Mouse (Mus musculus) c-Kit-positive CD71-positive TER-119-positive erythroid progenitor cells, embryonic 14.5 days (primary cell): ENCODE data around the gene Gfpt2.
"Not testable (repeated sequence)": the region's sequence is repeated elsewhere in the genome, so short reads cannot be mapped to it uniquely, and the experiment has no call there.

Experiments
- DNase-seq: peaks from one replicate; pipeline ENCODE4 v3.0.0-alpha.2; 2013; ENCODE audit warnings: low spot score

Gene Gfpt2

GRCm38 (mm10) chr11:49793619-49794341 lies at the start of gene Gfpt2:
TSS of gene Gfpt2 (plus strand) at chr11:49794178.
- peak; percentile 41 for DNase-seq

- no peak for DNase-seq
Measured at GRCm38 (mm10) chr11:49744981-49745380, 49.0 kb upstream of the Gfpt2 start.

GRCm38 (mm10) chr11:49745839-49746238 lies 48.1 kb upstream of the Gfpt2 start:
- no peak for DNase-seq

- no peak for DNase-seq
Measured at GRCm38 (mm10) chr11:49746756-49747155, 47.2 kb upstream of the Gfpt2 start.

DNA sequence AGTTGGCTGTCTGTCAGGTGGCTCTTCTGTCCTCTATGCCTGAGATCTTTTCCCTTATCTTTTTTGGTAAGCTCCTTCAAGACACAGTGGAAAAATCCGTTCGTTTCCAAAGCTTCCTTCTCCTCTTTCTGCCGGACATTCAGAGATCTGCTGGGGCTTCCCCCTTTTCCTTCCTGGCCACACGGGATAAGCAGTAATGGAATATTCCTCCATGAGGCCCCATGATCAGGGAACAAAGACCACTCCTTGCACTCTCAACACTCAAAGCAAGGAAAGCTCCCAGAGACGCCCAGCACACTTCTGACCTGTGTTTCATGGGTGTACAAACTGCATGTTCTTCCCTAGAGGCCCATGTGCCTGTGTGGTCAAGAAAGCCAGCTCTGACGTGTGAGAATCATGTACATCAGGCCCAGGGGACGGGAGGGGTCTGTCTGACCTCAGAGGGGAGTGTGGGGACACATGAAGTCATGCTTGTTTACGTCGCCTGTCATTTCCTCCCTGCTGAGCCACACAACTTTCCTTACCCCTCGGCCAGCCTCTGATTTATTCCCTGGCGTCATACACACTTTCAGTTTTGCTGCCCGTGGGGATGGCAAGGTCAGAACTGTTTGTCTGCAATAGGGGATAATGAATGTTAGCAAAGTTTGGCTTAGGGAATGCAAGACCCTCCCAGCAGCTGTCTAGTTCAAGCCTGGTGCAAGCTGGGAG lies 38.9 kb upstream of the Gfpt2 start:
- DNase-seq: no peak

GRCm38 (mm10) chr11:49758096-49758495 lies 35.9 kb upstream of the Gfpt2 start:
- DNase-seq: no peak

GRCm38 (mm10) chr11:49761130-49761529 lies 32.8 kb upstream of the Gfpt2 start:
- DNase-seq: no peak

DNA sequence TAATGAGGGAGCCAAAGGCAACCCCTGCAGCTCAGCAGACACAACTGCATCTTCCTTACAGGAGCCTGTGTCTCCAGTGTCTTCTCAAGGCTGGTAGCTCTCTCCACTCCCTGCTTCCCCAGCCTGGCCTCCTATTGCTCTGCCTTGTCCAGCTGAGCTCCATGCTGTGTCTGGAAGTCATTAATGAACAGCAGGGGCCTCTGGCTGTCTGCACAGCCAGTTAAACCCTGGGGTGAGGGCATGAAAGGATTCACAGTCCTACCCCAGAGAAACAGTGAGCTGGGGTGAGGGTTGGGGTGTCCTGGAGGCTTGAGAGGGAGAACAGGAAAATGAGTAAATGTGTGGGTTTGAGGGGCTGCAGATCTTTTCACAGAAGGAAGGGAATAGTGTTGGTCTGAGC lies 30.4 kb upstream of the Gfpt2 start:
- no peak for DNase-seq

DNA sequence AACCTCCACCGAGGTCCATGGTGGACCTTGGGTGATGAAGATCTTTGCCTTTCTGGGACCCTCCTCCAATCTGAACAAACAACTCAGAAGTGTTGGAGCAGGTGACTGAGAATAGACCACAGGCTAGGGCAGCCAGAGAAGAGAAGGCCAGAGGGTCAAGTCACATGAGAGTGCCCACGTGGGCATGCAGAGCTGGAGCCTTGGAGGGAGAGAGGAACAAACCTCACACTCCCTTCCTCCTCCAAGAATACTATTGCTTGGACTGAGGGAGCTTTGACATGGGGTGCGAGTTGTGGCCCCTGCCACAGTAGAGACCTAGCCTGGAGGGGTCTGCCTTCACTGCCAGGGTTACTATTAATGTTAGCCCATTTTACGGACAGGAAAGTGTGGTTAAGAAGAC lies 30.0 kb upstream of the Gfpt2 start:
- DNase-seq: no peak

- peak; percentile 22 for DNase-seq
Measured at GRCm38 (mm10) chr11:49764639-49765299, 29.2 kb upstream of the Gfpt2 start.

GRCm38 (mm10) chr11:49765377-49766136 lies 28.4 kb upstream of the Gfpt2 start:
- peak; percentile 53 for DNase-seq

DNA sequence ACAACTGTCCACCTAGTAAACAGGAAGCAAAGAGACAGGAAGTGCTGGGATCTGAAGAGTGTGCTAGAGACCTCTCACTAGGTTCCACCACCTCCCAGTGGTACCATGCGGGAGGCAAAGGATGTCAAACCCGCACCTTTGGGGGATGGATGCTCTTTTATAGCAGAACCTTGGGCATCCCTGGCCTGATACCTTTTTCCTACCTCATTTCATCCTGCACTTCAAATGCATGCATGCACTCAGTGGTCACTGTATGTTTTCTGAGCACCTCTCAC lies 27.9 kb upstream of the Gfpt2 start:
- DNase-seq: no peak

- not testable (repeated sequence) for DNase-seq
Measured at GRCm38 (mm10) chr11:49767497-49767896, 26.5 kb upstream of the Gfpt2 start.

DNA sequence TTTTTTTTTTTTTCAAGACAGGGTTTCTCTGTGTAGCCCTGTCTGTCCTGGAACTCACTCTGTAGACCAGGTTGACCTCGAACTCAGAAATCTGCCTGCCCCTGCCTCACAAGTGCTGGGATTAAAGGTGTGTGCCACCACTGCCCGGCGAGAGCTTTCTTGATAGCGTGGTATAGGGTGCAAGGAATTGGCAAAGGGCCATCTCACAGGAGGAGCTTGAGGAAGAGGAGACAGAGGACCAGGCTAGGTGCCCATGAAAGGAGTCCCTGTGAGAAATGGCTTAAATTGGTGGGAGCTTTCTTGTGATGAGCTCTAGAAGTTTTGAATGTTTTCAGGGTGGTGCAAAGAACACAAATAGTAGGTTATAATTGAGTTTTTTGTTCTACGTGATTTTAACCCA lies 25.2 kb upstream of the Gfpt2 start:
- no peak for DNase-seq

GRCm38 (mm10) chr11:49770676-49771550 lies 23.1 kb upstream of the Gfpt2 start:
- no peak for DNase-seq

DNA sequence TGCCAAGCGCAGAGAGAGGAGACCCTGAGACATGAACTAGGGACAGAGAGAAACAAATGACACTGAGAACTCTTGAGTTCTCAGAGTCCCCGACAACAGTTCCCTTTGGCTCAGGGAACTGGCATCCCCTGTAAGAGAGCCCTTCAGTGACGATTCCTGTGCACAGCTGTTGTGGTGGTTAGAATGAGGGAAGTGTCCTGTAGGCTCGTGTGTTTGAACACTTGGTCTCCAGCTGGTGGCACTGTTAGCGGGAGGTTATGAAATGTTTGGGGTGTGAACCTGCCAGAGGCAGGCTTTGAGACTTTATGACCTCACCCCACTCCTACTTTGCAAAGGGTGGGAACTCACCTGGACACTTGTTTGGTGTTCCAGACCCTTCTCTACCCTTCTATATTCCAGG lies 21.7 kb upstream of the Gfpt2 start:
- DNase-seq: no peak

GRCm38 (mm10) chr11:49774894-49775293 lies 19.1 kb upstream of the Gfpt2 start:
- no peak for DNase-seq

GRCm38 (mm10) chr11:49778844-49779243 lies 15.1 kb upstream of the Gfpt2 start:
- no peak for DNase-seq

GRCm38 (mm10) chr11:49780161-49780817 lies 13.7 kb upstream of the Gfpt2 start:
- DNase-seq: no peak

GRCm38 (mm10) chr11:49781833-49782399 lies 12.1 kb upstream of the Gfpt2 start:
- no peak for DNase-seq

DNA sequence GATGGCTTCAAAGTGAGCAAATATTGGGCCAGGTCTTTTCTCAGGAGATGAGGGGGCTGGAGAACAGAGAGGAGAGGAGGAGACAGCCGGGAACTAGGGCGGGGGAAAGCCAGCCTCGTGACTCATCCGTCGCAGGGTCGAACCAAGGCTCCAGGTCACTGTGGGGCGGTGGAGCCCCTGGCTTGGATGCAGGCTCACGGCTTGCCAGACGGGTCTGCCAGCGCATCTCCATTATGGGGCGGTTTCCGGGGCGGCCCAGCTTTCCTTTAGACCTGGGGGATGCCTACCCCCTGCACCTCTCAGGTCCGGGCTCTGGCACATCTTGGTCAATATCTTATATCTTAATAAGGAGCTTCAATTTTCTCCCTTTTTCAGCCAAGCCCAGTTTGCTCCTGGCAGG lies 847 bp upstream of the Gfpt2 start:
- DNase-seq: no peak
